In the genomic region with DNA sequence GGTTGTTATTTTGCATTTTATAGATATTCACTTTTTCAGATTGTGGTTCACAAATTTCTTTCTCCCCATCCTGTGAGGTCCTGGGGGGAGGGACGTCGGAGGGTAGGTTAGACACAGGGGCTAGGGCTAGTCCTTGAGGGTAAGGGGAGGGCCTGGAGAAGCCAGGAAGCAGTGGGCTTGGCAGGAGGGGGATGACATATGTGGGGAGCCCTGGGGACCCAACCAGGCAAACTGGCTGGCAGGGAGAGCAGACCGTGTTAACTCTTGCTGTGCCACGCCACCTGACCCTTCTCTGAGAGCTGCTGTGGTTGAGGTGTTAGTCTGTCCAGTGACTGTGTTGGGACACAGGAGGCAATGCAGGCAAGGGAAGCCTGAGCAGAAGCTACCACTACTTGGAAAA, we compare ENCODE assay signal across 19 mouse cellular contexts. TPM values are rescaled to one million over a fixed set of nuclear protein-coding genes. Genes with fewer than 3 reads are reported as not detected.
A peak's percentile ranks its signal among the peaks of the same experiment; 100 is the strongest.
DNase-seq lines count a peak whose midpoint lies in the region; ATAC-seq lines count a peak whose summit lies in the region.
"Had no signal": no experiment of that assay in that cellular context is flagged by ENCODE, and none has a peak within 500 bp of the region (broad histone marks: within the 10 kb centered on the region; RNA-seq: fewer than 3 reads in every experiment).

No protein-coding gene starts in this region.

- ATAC-seq in embryonic facial prominence, embryonic 14.5 days (ENCODE audit: low read depth), result peak; percentile 23; the same call in 1 of the 2 replicates
- no peak for ATAC-seq in hindbrain, embryonic 13.5 days (ENCODE audit: low FRiP score)
- peak; percentile 40; the same call in 1 of the 2 replicates for ATAC-seq in midbrain, embryonic 15.5 days (replicated peaks)
- ATAC-seq: activated CD4-positive, CD25-positive, alpha-beta regulatory T cell, adult 4 months had no signal

- 47% methylated on average over 4 of the region's 4 CpGs for WGBS in embryonic facial prominence, embryonic 10.5 days
- 40% methylated on average over 4 of the region's 4 CpGs for WGBS in embryonic facial prominence, embryonic 14.5 days
- 30% methylated on average over 4 of the region's 4 CpGs for WGBS in hindbrain, embryonic 13.5 days
- 34% methylated on average over 4 of the region's 4 CpGs for WGBS in midbrain, embryonic 15.5 days

- H3K36me3 ChIP-seq in embryonic facial prominence, embryonic 10.5 days (replicated peaks), result peaks cover 19% of the 10 kb centered on the region
- peaks cover 19% of the 10 kb centered on the region for H3K36me3 ChIP-seq in embryonic facial prominence, embryonic 14.5 days (ENCODE audit: control insufficient read depth, insufficient read depth, low read length)
- H3K36me3 ChIP-seq in hindbrain, embryonic 13.5 days, result peaks cover 15% of the 10 kb centered on the region
- peaks cover 5% of the 10 kb centered on the region; the same call in 1 of the 2 replicates for H3K36me3 ChIP-seq in midbrain, embryonic 15.5 days (replicated peaks)

- peaks cover 41% of the 10 kb centered on the region for H3K4me1 ChIP-seq in embryonic facial prominence, embryonic 10.5 days
- H3K4me1 ChIP-seq in embryonic facial prominence, embryonic 14.5 days (ENCODE audit: control insufficient read depth, insufficient read depth, low read length), result 0 out of 2 replicates have a peak, but pooled peaks cover 9% of the 10 kb centered on the region
- H3K4me1 ChIP-seq in hindbrain, embryonic 13.5 days (replicated peaks), result peaks cover 84% of the 10 kb centered on the region
- peaks cover 19% of the 10 kb centered on the region for H3K4me1 ChIP-seq in midbrain, embryonic 15.5 days

- no peak for DNase-seq in embryonic facial prominence, embryonic 10.5 days (ENCODE audit: low spot score)
- DNase-seq in embryonic facial prominence, embryonic 14.5 days (ENCODE audit: low spot score), result peak; percentile 22
- no peak for DNase-seq in heart, adult 18-20 months
- no peak for DNase-seq in left cerebral cortex, adult 18-20 months (ENCODE audit: low spot score in 2 of 2)
- no peak for DNase-seq in right cerebral cortex, adult 2 months (ENCODE audit: low spot score in 2 of 2)
- no peak for DNase-seq in left cerebral cortex, postnatal 36 days (ENCODE audit: low spot score in 2 of 2)
- DNase-seq: cerebellum, adult 9-10 months; lung, postnatal 36 days; spleen, adult 18-20 months had no signal

- H3K4me3 ChIP-seq in embryonic facial prominence, embryonic 10.5 days, result no peak overlapping the region
- no peak overlapping the region for H3K4me3 ChIP-seq in embryonic facial prominence, embryonic 14.5 days (ENCODE audit: low read depth, low read length)
- no peak overlapping the region for H3K4me3 ChIP-seq in hindbrain, embryonic 13.5 days
- no peak overlapping the region for H3K4me3 ChIP-seq in midbrain, embryonic 15.5 days
- H3K4me3 ChIP-seq: heart, embryonic 15.5 days had no signal

- H3K4me2 ChIP-seq in embryonic facial prominence, embryonic 14.5 days (ENCODE audit: low read depth, low read length), result no peak overlapping the region
- no peak overlapping the region for H3K4me2 ChIP-seq in hindbrain, embryonic 13.5 days
- no peak overlapping the region for H3K4me2 ChIP-seq in midbrain, embryonic 15.5 days
- H3K4me2 ChIP-seq: heart, embryonic 15.5 days had no signal

- no peaks in the 10 kb centered on the region for H3K9me3 ChIP-seq in embryonic facial prominence, embryonic 10.5 days
- no peaks in the 10 kb centered on the region for H3K9me3 ChIP-seq in embryonic facial prominence, embryonic 14.5 days (ENCODE audit: control insufficient read depth, low read length)
- H3K9me3 ChIP-seq in hindbrain, embryonic 13.5 days, result no peaks in the 10 kb centered on the region
- H3K9me3 ChIP-seq in midbrain, embryonic 15.5 days, result no peaks in the 10 kb centered on the region
- H3K9me3 ChIP-seq: heart, embryonic 15.5 days had no signal

- no peak overlapping the region for H3K9ac ChIP-seq in embryonic facial prominence, embryonic 14.5 days (ENCODE audit: low read depth, low read length)
- peak overlapping the region; percentile 13; the same call in 1 of the 2 replicates for H3K9ac ChIP-seq in hindbrain, embryonic 13.5 days
- H3K9ac ChIP-seq in midbrain, embryonic 15.5 days, result no peak overlapping the region
- H3K9ac ChIP-seq: heart, embryonic 15.5 days had no signal

- peak overlapping the region; percentile 65 for H3K27ac ChIP-seq in embryonic facial prominence, embryonic 10.5 days (replicated peaks)
- H3K27ac ChIP-seq in embryonic facial prominence, embryonic 14.5 days (replicated peaks; ENCODE audit: low read depth, low read length), result no peak overlapping the region
- peak overlapping the region; percentile 86 for H3K27ac ChIP-seq in hindbrain, embryonic 13.5 days
- peak overlapping the region; percentile 45; the same call in 1 of the 2 replicates for H3K27ac ChIP-seq in midbrain, embryonic 15.5 days
- H3K27ac ChIP-seq: heart, embryonic 15.5 days had no signal

- peaks cover 23% of the 10 kb centered on the region for H3K27me3 ChIP-seq in embryonic facial prominence, embryonic 10.5 days (replicated peaks; ENCODE audit: low read depth, poor library complexity, severe bottlenecking)
- H3K27me3 ChIP-seq in embryonic facial prominence, embryonic 14.5 days (replicated peaks; ENCODE audit: control insufficient read depth, insufficient read depth, low read length), result peaks cover 9% of the 10 kb centered on the region; the same call in 1 of the 2 replicates
- no peaks in the 10 kb centered on the region for H3K27me3 ChIP-seq in hindbrain, embryonic 13.5 days
- H3K27me3 ChIP-seq in midbrain, embryonic 15.5 days (replicated peaks), result no peaks in the 10 kb centered on the region
- H3K27me3 ChIP-seq: CH12.LX had no signal

- intact Hi-C loops in left cerebral cortex, postnatal 36 days (cut with DNase I), result no loop called here

RNA-seq across cellular contexts. Expression of a gene that starts 3.3 kb away (rescaled TPM):
- 4.1 and 4.7 TPM in 2 replicates for polyA plus RNA-seq in embryonic facial prominence, embryonic 10.5 days (2016; fragmentation: Nextera tagmentation; extraction: Ambion mirVana)
- polyA plus RNA-seq in embryonic facial prominence, embryonic 14.5 days (2014; fragmentation: Nextera tagmentation; extraction: Ambion mirVana), result 1.6 and 1.9 TPM in 2 replicates
- 8.1 and 9.8 TPM in 2 replicates for polyA plus RNA-seq in hindbrain, embryonic 13.5 days (2015; fragmentation: Nextera tagmentation; extraction: Ambion mirVana)
- 2.0 and 2.5 TPM in 2 replicates for polyA plus RNA-seq in midbrain, embryonic 15.5 days (2015; fragmentation: Nextera tagmentation; extraction: Ambion mirVana)
- not detected for total RNA-seq in heart, adult 18-20 months (2021)
- under 1 TPM; 0.28 to 0.40 TPM for total RNA-seq in left cerebral cortex, adult 18-20 months (2021)
- total RNA-seq in left cerebral cortex, postnatal 36 days (2021), result under 1 TPM; 0.42 to 0.72 TPM
- total RNA-seq: CH12.LX; granulocyte monocyte progenitor cell, adult 5-6 weeks; monocyte, adult 5-6 weeks had no signal
- polyA plus RNA-seq: activated CD4-positive, CD25-positive, alpha-beta regulatory T cell, adult 4 months; heart, embryonic 15.5 days; kidney, embryonic 16.5 days; limb, embryonic 11.5 days; liver, embryonic 16.5 days had no signal

RNA-seq across cellular contexts. Expression of a gene that starts 21.7 kb away (rescaled TPM):
- 185 and 189 TPM in 2 replicates for polyA plus RNA-seq in embryonic facial prominence, embryonic 10.5 days (2016; fragmentation: Nextera tagmentation; extraction: Ambion mirVana)
- polyA plus RNA-seq in embryonic facial prominence, embryonic 14.5 days (2014; fragmentation: Nextera tagmentation; extraction: Ambion mirVana), result 227 and 230 TPM in 2 replicates
- 186 and 190 TPM in 2 replicates for polyA plus RNA-seq in hindbrain, embryonic 13.5 days (2015; fragmentation: Nextera tagmentation; extraction: Ambion mirVana)
- polyA plus RNA-seq in midbrain, embryonic 15.5 days (2015; fragmentation: Nextera tagmentation; extraction: Ambion mirVana), result 199 and 209 TPM in 2 replicates
- total RNA-seq in heart, adult 18-20 months (2021), result 100 to 1,000 TPM; 106 to 108 TPM
- 100 to 1,000 TPM; 147 to 151 TPM for total RNA-seq in left cerebral cortex, adult 18-20 months (2021)
- 100 to 1,000 TPM; 143 to 144 TPM for total RNA-seq in left cerebral cortex, postnatal 36 days (2021)

RNA-seq across cellular contexts. Expression of a gene that starts 21.9 kb away (rescaled TPM):
- 92.1 and 98.5 TPM in 2 replicates for polyA plus RNA-seq in embryonic facial prominence, embryonic 10.5 days (2016; fragmentation: Nextera tagmentation; extraction: Ambion mirVana)
- 91.3 and 107 TPM in 2 replicates for polyA plus RNA-seq in embryonic facial prominence, embryonic 14.5 days (2014; fragmentation: Nextera tagmentation; extraction: Ambion mirVana)
- polyA plus RNA-seq in hindbrain, embryonic 13.5 days (2015; fragmentation: Nextera tagmentation; extraction: Ambion mirVana), result 118 and 128 TPM in 2 replicates
- polyA plus RNA-seq in midbrain, embryonic 15.5 days (2015; fragmentation: Nextera tagmentation; extraction: Ambion mirVana), result 116 and 122 TPM in 2 replicates
- 10 to 100 TPM; 39.5 to 43.8 TPM for total RNA-seq in heart, adult 18-20 months (2021)
- 10 to 100 TPM; 56.6 to 59.3 TPM for total RNA-seq in left cerebral cortex, adult 18-20 months (2021)
- total RNA-seq in left cerebral cortex, postnatal 36 days (2021), result 10 to 100 TPM; 63.3 to 71.6 TPM

RNA-seq across cellular contexts. Expression of a gene that starts 32.4 kb away (rescaled TPM):
- 28.3 and 35.3 TPM in 2 replicates for polyA plus RNA-seq in embryonic facial prominence, embryonic 10.5 days (2016; fragmentation: Nextera tagmentation; extraction: Ambion mirVana)
- polyA plus RNA-seq in embryonic facial prominence, embryonic 14.5 days (2014; fragmentation: Nextera tagmentation; extraction: Ambion mirVana), result 13.5 and 16.7 TPM in 2 replicates
- polyA plus RNA-seq in hindbrain, embryonic 13.5 days (2015; fragmentation: Nextera tagmentation; extraction: Ambion mirVana), result 49.4 and 52.1 TPM in 2 replicates
- polyA plus RNA-seq in midbrain, embryonic 15.5 days (2015; fragmentation: Nextera tagmentation; extraction: Ambion mirVana), result 48.0 and 49.6 TPM in 2 replicates
- total RNA-seq in heart, adult 18-20 months (2021), result under 1 TPM; 0.77 to 0.95 TPM
- 10 to 100 TPM; 10.2 to 13.7 TPM for total RNA-seq in left cerebral cortex, adult 18-20 months (2021)
- 10 to 100 TPM; 10.5 to 16.4 TPM for total RNA-seq in left cerebral cortex, postnatal 36 days (2021)
